9 mouse cellular contexts compared by ENCODE assay signal in genomic region chr9:28084273-28084726, GRCm38 (mm10).
A peak's percentile ranks its signal among the peaks of the same experiment; 100 is the strongest.
DNase-seq lines count a peak whose midpoint lies in the region; ATAC-seq and TF ChIP-seq lines count a peak whose summit lies in the region.
"Had no signal": no experiment of that assay in that cellular context is flagged by ENCODE, and none has a peak within 500 bp of the region (broad histone marks: within the 10 kb centered on the region; RNA-seq: fewer than 3 reads in every experiment).

No protein-coding gene starts in this region.

- 32% methylated on average over 2 of the region's 2 CpGs for WGBS in kidney, adult 2 months
- WGBS in forebrain, postnatal 0 days, result 6% methylated on average over 2 of the region's 2 CpGs
- 4% methylated on average over 2 of the region's 2 CpGs for WGBS in midbrain, embryonic 12.5 days

- no peak for TF ChIP-seq POLR2A in kidney, adult 2 months (IDR thresholded peaks at IDR 0.05; ENCODE audit: low read depth, low read length)

- no peaks in the 10 kb centered on the region for H3K9me3 ChIP-seq in forebrain, postnatal 0 days (ENCODE audit: low read length)
- H3K9me3 ChIP-seq in midbrain, embryonic 12.5 days, result no peaks in the 10 kb centered on the region
- H3K9me3 ChIP-seq: embryonic facial prominence, embryonic 13.5 days had no signal

- DNase-seq in kidney, adult 2 months, result peak; percentile 2
- no peak for DNase-seq in kidney, adult 9 months
- DNase-seq in forebrain, postnatal 0 days, result peak; percentile 22
- no peak for DNase-seq in layer of hippocampus, adult 9-11 months
- no peak for DNase-seq in frontal cortex, postnatal 25 days (ENCODE audit: low spot score in 2 of 2)

- H3K4me1 ChIP-seq in kidney, adult 2 months (ENCODE audit: control insufficient read depth, insufficient read depth, low read length), result no peaks in the 10 kb centered on the region
- H3K4me1 ChIP-seq in forebrain, postnatal 0 days (ENCODE audit: insufficient read depth), result no peaks in the 10 kb centered on the region; the same call in 1 of the 2 replicates
- H3K4me1 ChIP-seq in midbrain, embryonic 12.5 days, result peaks cover 8% of the 10 kb centered on the region
- H3K4me1 ChIP-seq: embryonic facial prominence, embryonic 13.5 days had no signal

- TF ChIP-seq CTCF in kidney, adult 2 months (conservative IDR thresholded peaks at IDR 0.05; ENCODE audit: insufficient read depth, insufficient read length, low read depth, low read length), result no peak
- TF ChIP-seq CTCF in forebrain, postnatal 0 days (IDR thresholded peaks at IDR 0.05; ENCODE audit: low read depth), result no peak

- H3K4me2 ChIP-seq in forebrain, postnatal 0 days (ENCODE audit: low read depth), result no peak overlapping the region
- no peak overlapping the region for H3K4me2 ChIP-seq in midbrain, embryonic 12.5 days (replicated peaks)
- H3K4me2 ChIP-seq: embryonic facial prominence, embryonic 13.5 days had no signal

- H3K27ac ChIP-seq in kidney, adult 2 months (ENCODE audit: insufficient read depth, low read depth, low read length), result no peak overlapping the region
- no peak overlapping the region for H3K27ac ChIP-seq in forebrain, postnatal 0 days (ENCODE audit: low read depth, low read length)
- peak overlapping the region; percentile 52; the same call in 1 of the 2 replicates for H3K27ac ChIP-seq in midbrain, embryonic 12.5 days (replicated peaks)
- H3K27ac ChIP-seq: embryonic facial prominence, embryonic 13.5 days had no signal

- H3K27me3 ChIP-seq in kidney, adult 2 months (replicated peaks; ENCODE audit: control insufficient read depth, insufficient read depth, low read length), result no peaks in the 10 kb centered on the region
- no peaks in the 10 kb centered on the region for H3K27me3 ChIP-seq in forebrain, postnatal 0 days (ENCODE audit: insufficient read depth, low read length)
- H3K27me3 ChIP-seq in midbrain, embryonic 12.5 days, result no peaks in the 10 kb centered on the region
- H3K27me3 ChIP-seq: embryonic facial prominence, embryonic 13.5 days had no signal

- H3K9ac ChIP-seq in forebrain, postnatal 0 days, result no peak overlapping the region
- no peak overlapping the region for H3K9ac ChIP-seq in midbrain, embryonic 12.5 days (replicated peaks)
- H3K9ac ChIP-seq: embryonic facial prominence, embryonic 13.5 days had no signal

- ATAC-seq in common myeloid progenitor, adult 5-6 weeks (replicated peaks; ENCODE audit: low read depth, poor library complexity, severe bottlenecking), result peak; percentile 39; the same call in 1 of the 2 replicates
- peak; percentile 84; the same call in 1 of the 2 replicates for ATAC-seq in forebrain, postnatal 0 days
- ATAC-seq in midbrain, embryonic 12.5 days (ENCODE audit: low FRiP score, low read depth), result peak; percentile 84
- ATAC-seq in erythroblast, adult 5-6 weeks (replicated peaks; ENCODE audit: low FRiP score, poor library complexity, severe bottlenecking), result no peak

- no peaks in the 10 kb centered on the region for H3K36me3 ChIP-seq in kidney, adult 2 months (ENCODE audit: control insufficient read depth, insufficient read depth, low read length)
- H3K36me3 ChIP-seq in forebrain, postnatal 0 days (ENCODE audit: insufficient read depth), result no peaks in the 10 kb centered on the region
- no peaks in the 10 kb centered on the region for H3K36me3 ChIP-seq in midbrain, embryonic 12.5 days
- H3K36me3 ChIP-seq: embryonic facial prominence, embryonic 13.5 days had no signal

- H3K4me3 ChIP-seq in kidney, adult 2 months (ENCODE audit: insufficient read depth, low read depth, low read length), result no peak overlapping the region
- H3K4me3 ChIP-seq in forebrain, postnatal 0 days (ENCODE audit: low read depth, low read length), result no peak overlapping the region
- no peak overlapping the region for H3K4me3 ChIP-seq in midbrain, embryonic 12.5 days
- H3K4me3 ChIP-seq: embryonic facial prominence, embryonic 13.5 days had no signal

Comparison
In these comparisons a context has a peak if more than half of its experiments do, and no peak if none do; other contexts are left out.
1. DNase-seq: peak in kidney, adult 2 months (single experiment) and forebrain, postnatal 0 days (single experiment); none in kidney, adult 9 months (single experiment), layer of hippocampus, adult 9-11 months (single experiment) and frontal cortex, postnatal 25 days (0 of 2).